Mouse (Mus musculus): ENCODE data around the gene Rfx7. TPM values are rescaled to one million over a fixed set of nuclear protein-coding genes. Genes with fewer than 3 reads are reported as not detected.
A peak's percentile ranks its signal among the peaks of the same experiment; 100 is the strongest.
"Not testable (repeated sequence)": the region's sequence is repeated elsewhere in the genome, so short reads cannot be mapped to it uniquely, and the experiment has no call there.

The Rfx7 gene
- polyA plus RNA-seq, 1 experiment from 2014 or later = 2.5 TPM

GRCm38 (mm10) chr9:72639843-72640621 is 108.0 kb downstream of the Rfx7 start:
- peak overlapping the region; percentile 96 for H3K27ac ChIP-seq (ENCODE audit: low read depth)
- peak overlapping the region; percentile 61 for H3K9ac ChIP-seq (replicated peaks)
- no peaks in the 10 kb centered on the region for H3K9me3 ChIP-seq (ENCODE audit: low read length)
- H3K36me3 ChIP-seq (replicated peaks; ENCODE audit: insufficient read depth, low read length) = no peaks in the 10 kb centered on the region
- ATAC-seq (peak; percentile 96), DNase-seq (peak; percentile 86)
- WGBS (ENCODE audit: insufficient replicate concordance) = 3% methylated on average over 27 of the region's 27 CpGs
- peaks cover 22% of the 10 kb centered on the region for H3K4me1 ChIP-seq (ENCODE audit: insufficient read depth)
- peak; percentile 80 for TF ChIP-seq EP300 (IDR thresholded peaks at IDR 0.05; ENCODE audit: low read depth)
- no peak for TF ChIP-seq CTCF (IDR thresholded peaks at IDR 0.05; ENCODE audit: low read depth)
- peak overlapping the region; percentile 42 for H3K4me3 ChIP-seq (ENCODE audit: low read depth, low read length)
- no peaks in the 10 kb centered on the region for H3K27me3 ChIP-seq (ENCODE audit: insufficient read depth, low read length)
- peak overlapping the region; percentile 75 for H3K4me2 ChIP-seq (ENCODE audit: low read depth, low read length)

- no peak for TF ChIP-seq CTCF (IDR thresholded peaks at IDR 0.05; ENCODE audit: low read depth)
- no peak for TF ChIP-seq EP300 (IDR thresholded peaks at IDR 0.05; ENCODE audit: low read depth)
- no peaks in the 10 kb centered on the region for H3K27me3 ChIP-seq (ENCODE audit: insufficient read depth, low read length)
- no peaks in the 10 kb centered on the region for H3K36me3 ChIP-seq (replicated peaks; ENCODE audit: insufficient read depth, low read length)
- H3K9me3 ChIP-seq (ENCODE audit: low read length) = no peaks in the 10 kb centered on the region
- ATAC-seq = no peak
- peak overlapping the region; percentile 61; the same call in 1 of the 2 replicates for H3K9ac ChIP-seq (replicated peaks)
- H3K4me1 ChIP-seq (ENCODE audit: insufficient read depth) = peaks cover 22% of the 10 kb centered on the region
- 44% methylated on average over 7 of the region's 7 CpGs for WGBS (ENCODE audit: insufficient replicate concordance)
- H3K4me3 ChIP-seq (ENCODE audit: low read depth, low read length) = no peak overlapping the region
- H3K4me2 ChIP-seq (ENCODE audit: low read depth, low read length) = peak overlapping the region; percentile 75
- no peak for DNase-seq
- peak overlapping the region; percentile 96 for H3K27ac ChIP-seq (ENCODE audit: low read depth)
These were observed 108.6 kb downstream of the Rfx7 start for GRCm38 (mm10) chr9:72640642-72641041.

DNA sequence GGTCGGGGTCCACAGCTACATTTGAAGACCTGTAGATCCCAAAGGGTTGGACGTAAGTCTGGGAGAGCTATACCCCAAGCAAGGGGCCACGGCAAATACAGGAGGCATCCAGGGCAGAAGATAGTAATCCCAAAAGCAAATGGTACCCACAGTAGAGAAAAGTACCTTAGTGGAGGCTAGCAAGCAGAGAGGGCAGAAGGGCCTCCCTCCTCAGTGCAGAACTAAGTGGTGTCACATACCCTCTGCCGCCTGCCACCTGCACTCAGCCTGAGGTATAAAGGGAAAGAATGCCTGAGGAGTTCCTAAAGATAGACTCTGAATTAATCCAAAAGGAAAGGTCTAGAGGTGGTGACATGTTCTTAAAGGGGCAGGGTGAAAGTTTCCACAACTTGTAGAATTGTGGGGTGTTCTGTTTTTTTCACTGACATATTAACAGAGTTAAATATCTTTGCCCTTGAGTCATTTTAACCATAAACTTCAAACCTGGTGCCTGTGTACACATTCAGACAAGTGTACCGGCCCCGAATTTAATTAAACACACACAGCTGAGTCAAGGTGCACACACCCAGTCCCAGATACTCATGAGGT is 109.1 kb downstream of the Rfx7 start:
- H3K9ac ChIP-seq (replicated peaks) = no peak overlapping the region
- TF ChIP-seq CTCF (IDR thresholded peaks at IDR 0.05; ENCODE audit: low read depth) = no peak
- no peak for TF ChIP-seq EP300 (IDR thresholded peaks at IDR 0.05; ENCODE audit: low read depth)
- H3K27ac ChIP-seq (ENCODE audit: low read depth) = peak overlapping the region; percentile 96
- no peak overlapping the region for H3K4me2 ChIP-seq (ENCODE audit: low read depth, low read length)
- ATAC-seq (no peak), DNase-seq (no peak)
- no peaks in the 10 kb centered on the region for H3K27me3 ChIP-seq (ENCODE audit: insufficient read depth, low read length)
- no peaks in the 10 kb centered on the region for H3K9me3 ChIP-seq (ENCODE audit: low read length)
- peaks cover 22% of the 10 kb centered on the region for H3K4me1 ChIP-seq (ENCODE audit: insufficient read depth)
- WGBS (ENCODE audit: insufficient replicate concordance) = 69% methylated on average over 6 of the region's 6 CpGs
- no peak overlapping the region for H3K4me3 ChIP-seq (ENCODE audit: low read depth, low read length)
- no peaks in the 10 kb centered on the region for H3K36me3 ChIP-seq (replicated peaks; ENCODE audit: insufficient read depth, low read length)

DNA sequence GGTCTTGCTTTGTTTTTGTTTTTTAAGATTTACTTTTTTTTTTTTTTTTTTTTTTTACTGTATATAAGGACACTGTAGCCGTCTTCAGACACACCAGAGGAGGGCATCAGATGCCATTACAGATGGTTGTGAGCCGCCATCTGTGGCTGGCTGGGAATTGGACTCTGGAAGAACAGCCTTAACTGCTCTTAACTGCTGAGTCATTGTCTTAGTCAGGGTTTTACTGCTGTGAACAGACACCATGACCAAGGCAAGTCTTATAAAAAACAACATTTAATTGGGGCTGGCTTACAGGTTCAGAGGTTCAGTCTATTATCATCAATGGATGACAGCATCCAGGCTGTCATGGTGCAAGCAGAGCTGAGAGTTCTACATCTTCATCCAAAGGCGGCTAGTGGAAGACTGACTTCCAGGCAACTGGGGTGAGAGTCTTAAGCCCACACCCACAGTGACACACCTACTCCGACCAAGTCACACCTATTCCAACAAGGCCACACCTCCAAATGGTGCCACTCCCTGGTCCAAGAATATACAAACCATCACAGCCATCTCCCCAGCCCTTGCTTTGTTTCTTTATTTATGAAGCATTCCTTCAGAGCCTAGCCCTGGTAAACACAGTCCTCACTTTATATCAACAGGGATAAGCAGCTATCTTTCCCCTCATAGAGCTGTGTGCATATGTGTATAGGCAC is 110.9 kb downstream of the Rfx7 start:
- not testable (repeated sequence) for H3K27me3 ChIP-seq (ENCODE audit: insufficient read depth, low read length); H3K36me3 ChIP-seq (replicated peaks; ENCODE audit: insufficient read depth, low read length); H3K4me2 ChIP-seq (ENCODE audit: low read depth, low read length); H3K9ac ChIP-seq (replicated peaks); H3K9me3 ChIP-seq (ENCODE audit: low read length); DNase-seq; H3K4me3 ChIP-seq (ENCODE audit: low read depth, low read length); ATAC-seq; H3K27ac ChIP-seq (ENCODE audit: low read depth)
- peaks cover 22% of the 10 kb centered on the region for H3K4me1 ChIP-seq (ENCODE audit: insufficient read depth)
- 92% methylated on average over 4 of the region's 4 CpGs for WGBS (ENCODE audit: insufficient replicate concordance)

- TF ChIP-seq EP300 (IDR thresholded peaks at IDR 0.05; ENCODE audit: low read depth) = no peak
- no peak for TF ChIP-seq CTCF (IDR thresholded peaks at IDR 0.05; ENCODE audit: low read depth)
- Histone ChIP-seq H3K27ac (ENCODE audit: low read depth) (0 out of 2 replicates have a peak overlapping the region, but pooled peaks have one; percentile 26), H3K9me3 (ENCODE audit: low read length) (no peaks in the 10 kb centered on the region), H3K9ac (replicated peaks) (no peak overlapping the region), H3K4me3 (ENCODE audit: low read depth, low read length) (no peak overlapping the region), H3K36me3 (replicated peaks; ENCODE audit: insufficient read depth, low read length) (no peaks in the 10 kb centered on the region), H3K27me3 (ENCODE audit: insufficient read depth, low read length) (no peaks in the 10 kb centered on the region), H3K4me2 (ENCODE audit: low read depth, low read length) (no peak overlapping the region), H3K4me1 (ENCODE audit: insufficient read depth) (peaks cover 22% of the 10 kb centered on the region)
- DNase-seq = no peak
- 73% methylated on average over 6 of the region's 6 CpGs for WGBS (ENCODE audit: insufficient replicate concordance)
- ATAC-seq = no peak
These were observed 111.8 kb downstream of the Rfx7 start for GRCm38 (mm10) chr9:72643651-72644417.
